Mouse (Mus musculus): Measurements from ENCODE around the gene Hsd17b14.

GRCm38 (mm10) chr7:45573954-45574353 is 19.3 kb downstream of the Hsd17b14 start:
- no peak for TF ChIP-seq CTCF (IDR thresholded peaks at IDR 0.05; ENCODE audit: control insufficient read depth, insufficient read depth, insufficient replicate concordance, low read depth, low read length)
- no peak for TF ChIP-seq POLR2A (IDR thresholded peaks at IDR 0.05; ENCODE audit: control insufficient read depth, low read depth, low read length)

All from testis, adult 2 months (tissue).